Mouse (Mus musculus) ES-CJ7 (cell line): ENCODE measurements at regions not wholly inside any gene's neighbourhood (a gene's known extent, or its start where the extent isn't known, plus 50 kb on each side); places are given as distances from the start of the nearest gene placed in this dataset.

ENCODE experiments used
- DNase-seq: peaks from one replicate; pipeline ENCODE4 v3.0.0; 2011; ENCODE audit warnings: low read depth, low spot score

- DNase-seq, result no peak
Measured at GRCm38 (mm10) chr17:61520087-61520486, 1361.0 kb downstream of the Efna5 start.

- no peak for DNase-seq
Measured at GRCm38 (mm10) chr17:61515059-61515458, 1366.1 kb downstream of the Efna5 start.

GRCm38 (mm10) chr17:61513433-61513832, 1367.7 kb downstream of the Efna5 start:
- no peak for DNase-seq

- DNase-seq, result no peak
Measured at GRCm38 (mm10) chr17:61495261-61495660, 1385.9 kb downstream of the Efna5 start.

- no peak for DNase-seq
Measured at GRCm38 (mm10) chr17:61477457-61477856, 1403.7 kb downstream of the Efna5 start.

- DNase-seq, result no peak
Measured at GRCm38 (mm10) chr17:61474405-61474804, 1406.7 kb downstream of the Efna5 start.

GRCm38 (mm10) chr17:61452943-61453342, 1428.2 kb downstream of the Efna5 start:
- DNase-seq, result no peak

GRCm38 (mm10) chr17:61426846-61427245, 1454.3 kb downstream of the Efna5 start:
- peak; percentile 10 for DNase-seq
